Mouse (Mus musculus) heart, embryonic 11.5 days (tissue): ENCODE measurements around the gene Cib3. TPM values are rescaled to one million over a fixed set of nuclear protein-coding genes. Genes with fewer than 3 reads are reported as not detected.
A peak's percentile ranks its signal among the peaks of the same experiment; 100 is the strongest.

Source experiments
- ATAC-seq: fragments of 200-750 bp; cut with Nextera tagmentation; replicated peaks from 2 replicates; pipeline ENCODE4 v1.8.0; 2017; ENCODE audit warnings: moderate library complexity; ENCODE audit not compliant: insufficient number of reproducible peaks, low FRiP score, low TSS enrichment
- H3K27ac ChIP-seq: fragments of 300-500 bp; sonication (generic); 2 replicates; pipeline ENCODE4 v1.5.1; 2014; ENCODE audit warnings: mild to moderate bottlenecking, low read depth, low read length
- H3K27me3 ChIP-seq: fragments of 300-500 bp; sonication (generic); 2 replicates; pipeline ENCODE4 v1.6.1; 2014; ENCODE audit warnings: mild to moderate bottlenecking, low read length, mixed read lengths; ENCODE audit not compliant: control insufficient read depth, insufficient read depth
- H3K36me3 ChIP-seq: fragments of 300-500 bp; sonication (generic); 2 replicates; pipeline ENCODE4 v1.6.1; 2014; ENCODE audit warnings: mild to moderate bottlenecking, low read length, moderate library complexity, mixed read lengths; ENCODE audit not compliant: control insufficient read depth, insufficient read depth
- H3K4me1 ChIP-seq: fragments of 300-500 bp; sonication (generic); 2 replicates; pipeline ENCODE4 v1.6.1; 2014; ENCODE audit warnings: low read length; ENCODE audit not compliant: control insufficient read depth, insufficient read depth
- H3K4me2 ChIP-seq: fragments of 300-500 bp; sonication (generic); 2 replicates; pipeline ENCODE4 v1.6.1; 2014; ENCODE audit warnings: mild to moderate bottlenecking, moderate library complexity
- H3K4me3 ChIP-seq: fragments of 300-500 bp; sonication (generic); 2 replicates; pipeline ENCODE4 v1.5.1; 2014; ENCODE audit warnings: low read depth, low read length
- H3K9ac ChIP-seq: fragments of 300-500 bp; sonication (generic); 2 replicates; pipeline ENCODE4 v1.6.1; 2014; ENCODE audit warnings: mild to moderate bottlenecking, low read depth, low read length, moderate library complexity
- H3K9me3 ChIP-seq: fragments of 300-500 bp; sonication (generic); replicated peaks from 2 replicates; pipeline ENCODE4 v1.6.1; 2016; ENCODE audit warnings: low read length; ENCODE audit not compliant: control insufficient read depth
- WGBS: fragments of 180-500 bp; shearing (Covaris S2); extraction: QIAGEN DNeasy Blood & Tissue Kit; methylation state at CpG from one replicate; pipeline ENCODE4 v1.1.7; 2014; ENCODE audit not compliant: insufficient replicate concordance; 5-methylcytosine and 5-hydroxymethylcytosine counted together
- polyA plus RNA-seq: library from polyadenylated mRNA; unstranded; fragments of >200 nt; fragmentation: Nextera tagmentation; extraction: Ambion mirVana; gene quantifications from 2 replicates; pipeline ENCODE4 v1.2.1, GENCODE M21; 2014

Gene Cib3
- polyA plus RNA-seq, 1 experiment from 2014 or later, result not detected

GRCm38 (mm10) chr8:72192065-72192464, 20.6 kb downstream of the Cib3 start:
- Histone ChIP-seq H3K9me3 (no peaks in the 10 kb centered on the region), H3K9ac (no peak overlapping the region), H3K4me1 (no peaks in the 10 kb centered on the region), H3K36me3 (no peaks in the 10 kb centered on the region), H3K4me2 (no peak overlapping the region), H3K27ac (no peak overlapping the region), H3K4me3 (no peak overlapping the region), H3K27me3 (no peaks in the 10 kb centered on the region)
- ATAC-seq, result no peak

- Histone ChIP-seq H3K4me2 (no peak overlapping the region), H3K4me3 (no peak overlapping the region), H3K27me3 (no peaks in the 10 kb centered on the region), H3K4me1 (no peaks in the 10 kb centered on the region), H3K36me3 (no peaks in the 10 kb centered on the region), H3K9me3 (no peaks in the 10 kb centered on the region), H3K9ac (no peak overlapping the region), H3K27ac (no peak overlapping the region)
- ATAC-seq, result no peak
- WGBS, result 80% methylated on average over 2 of the region's 2 CpGs
Measured at GRCm38 (mm10) chr8:72190215-72190539, 22.5 kb downstream of the Cib3 start.

- ATAC-seq, result no peak
- Histone ChIP-seq H3K4me1 (no peaks in the 10 kb centered on the region), H3K4me3 (no peak within 1 kb of the TSS), H3K9ac (no peak within 1 kb of the TSS), H3K27me3 (no peaks in the 10 kb centered on the region), H3K36me3 (no peaks in the 10 kb centered on the region), H3K9me3 (no peaks in the 10 kb centered on the region), H3K4me2 (no peak within 1 kb of the TSS), H3K27ac (no peak within 1 kb of the TSS)
- 68% methylated on average over 12 of the region's 12 CpGs for WGBS
Measured at GRCm38 (mm10) chr8:72189417-72190214, 23.0 kb downstream of the Cib3 start, which contains the start of gene Hsh2d. Gene Hsh2d (plus strand): TSS chr8:72189638.

GRCm38 (mm10) chr8:72187793-72188331, 24.8 kb downstream of the Cib3 start:
- Histone ChIP-seq H3K36me3 (no peaks in the 10 kb centered on the region), H3K27ac (no peak overlapping the region), H3K9me3 (no peaks in the 10 kb centered on the region), H3K4me3 (no peak overlapping the region), H3K4me2 (no peak overlapping the region), H3K27me3 (no peaks in the 10 kb centered on the region), H3K4me1 (no peaks in the 10 kb centered on the region), H3K9ac (no peak overlapping the region)
- ATAC-seq, result no peak
- 87% methylated on average over 2 of the region's 2 CpGs for WGBS

- Histone ChIP-seq H3K4me3 (no peak overlapping the region), H3K27ac (no peak overlapping the region), H3K27me3 (no peaks in the 10 kb centered on the region), H3K36me3 (peaks cover 2% of the 10 kb centered on the region; the same call in 1 of the 2 replicates), H3K9ac (no peak overlapping the region), H3K9me3 (no peaks in the 10 kb centered on the region), H3K4me2 (no peak overlapping the region), H3K4me1 (no peaks in the 10 kb centered on the region)
- WGBS, result 83% methylated on average over 2 of the region's 2 CpGs
- no peak for ATAC-seq
Measured at GRCm38 (mm10) chr8:72183554-72184202, 29.0 kb downstream of the Cib3 start.

GRCm38 (mm10) chr8:72177346-72177925, 35.2 kb downstream of the Cib3 start:
- Histone ChIP-seq H3K27me3 (no peaks in the 10 kb centered on the region), H3K4me1 (no peaks in the 10 kb centered on the region), H3K9me3 (no peaks in the 10 kb centered on the region), H3K9ac (no peak overlapping the region), H3K4me2 (no peak overlapping the region), H3K4me3 (no peak overlapping the region), H3K27ac (no peak overlapping the region), H3K36me3 (peaks cover 32% of the 10 kb centered on the region)
- 64% methylated on average over 5 of the region's 5 CpGs for WGBS
- ATAC-seq, result peak; percentile 41; the same call in 1 of the 2 replicates

GRCm38 (mm10) chr8:72169681-72170249, 42.9 kb downstream of the Cib3 start:
- H3K4me3 ChIP-seq, result no peak overlapping the region
- no peaks in the 10 kb centered on the region for H3K27me3 ChIP-seq
- no peak overlapping the region for H3K4me2 ChIP-seq
- H3K36me3 ChIP-seq, result peaks cover 40% of the 10 kb centered on the region
- ATAC-seq, result no peak
- H3K9ac ChIP-seq, result no peak overlapping the region
- no peak overlapping the region for H3K27ac ChIP-seq
- no peaks in the 10 kb centered on the region for H3K4me1 ChIP-seq
- no peaks in the 10 kb centered on the region for H3K9me3 ChIP-seq
- 69% methylated on average over 3 of the region's 3 CpGs for WGBS

- ATAC-seq, result no peak
- H3K36me3 ChIP-seq, result peaks cover 39% of the 10 kb centered on the region
- no peak overlapping the region for H3K9ac ChIP-seq
- H3K4me3 ChIP-seq, result no peak overlapping the region
- WGBS, result 84% methylated on average over 3 of the region's 3 CpGs
- H3K27ac ChIP-seq, result no peak overlapping the region
- no peaks in the 10 kb centered on the region for H3K27me3 ChIP-seq
- H3K4me2 ChIP-seq, result no peak overlapping the region
- no peaks in the 10 kb centered on the region for H3K9me3 ChIP-seq
- H3K4me1 ChIP-seq, result no peaks in the 10 kb centered on the region
Measured at GRCm38 (mm10) chr8:72169098-72169668, 43.5 kb downstream of the Cib3 start.
